Mouse (Mus musculus): ENCODE results near the gene Tspan13. TPM values are rescaled to one million over a fixed set of nuclear protein-coding genes. Genes with fewer than 3 reads are reported as not detected.
A peak's percentile ranks its signal among the peaks of the same experiment; 100 is the strongest.

Gene Tspan13
- 143 and 194 TPM in 2 replicates for total RNA-seq (2017)

- ATAC-seq (replicated peaks in 1 of 2; ENCODE audit: insufficient read depth in 1 of 2, low FRiP score in 2 of 2, low TSS enrichment in 1 of 2, low read depth in 1 of 2, poor library complexity in 2 of 2, severe bottlenecking in 2 of 2): peak; percentile 77 to 81
Measured at GRCm38 (mm10) chr12:36042348-36042778, at the start of gene Tspan13. TSS of gene Tspan13 (minus strand) at chr12:36042500.

DNA sequence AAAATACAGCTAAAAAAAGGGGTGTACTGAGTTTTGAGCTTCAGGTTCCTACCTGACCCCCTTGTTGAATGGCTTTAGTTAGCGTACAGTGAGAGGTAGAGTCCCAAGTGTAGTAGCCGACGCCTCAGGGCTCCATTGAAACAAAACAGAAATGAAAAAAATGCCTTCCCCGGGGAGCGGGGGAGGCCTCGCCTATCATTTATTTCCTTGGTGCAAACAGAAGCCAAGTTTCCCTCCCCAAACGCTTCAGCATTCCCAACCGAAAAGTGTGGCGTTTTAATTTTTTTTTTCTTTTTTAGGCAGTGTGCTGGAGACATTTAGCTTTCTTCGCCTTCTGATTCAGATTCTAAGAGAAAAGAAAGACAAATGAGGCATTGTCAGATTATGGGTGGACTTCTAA, 49.7 kb upstream of the Tspan13 start:
- no peak for ATAC-seq (replicated peaks in 1 of 2; ENCODE audit: insufficient read depth in 1 of 2, low FRiP score in 2 of 2, low TSS enrichment in 1 of 2, low read depth in 1 of 2, poor library complexity in 2 of 2, severe bottlenecking in 2 of 2)

- ATAC-seq (replicated peaks in 1 of 2; ENCODE audit: insufficient read depth in 1 of 2, low FRiP score in 2 of 2, low TSS enrichment in 1 of 2, low read depth in 1 of 2, poor library complexity in 2 of 2, severe bottlenecking in 2 of 2): no peak
Measured at GRCm38 (mm10) chr12:36089221-36089620, 46.9 kb upstream of the Tspan13 start.

- no peak for ATAC-seq (replicated peaks in 1 of 2; ENCODE audit: insufficient read depth in 1 of 2, low FRiP score in 2 of 2, low TSS enrichment in 1 of 2, low read depth in 1 of 2, poor library complexity in 2 of 2, severe bottlenecking in 2 of 2)
Measured at GRCm38 (mm10) chr12:36088804-36089203, 46.5 kb upstream of the Tspan13 start.

GRCm38 (mm10) chr12:36085380-36085779, 43.1 kb upstream of the Tspan13 start:
- ATAC-seq (replicated peaks in 1 of 2; ENCODE audit: insufficient read depth in 1 of 2, low FRiP score in 2 of 2, low TSS enrichment in 1 of 2, low read depth in 1 of 2, poor library complexity in 2 of 2, severe bottlenecking in 2 of 2): no peak

GRCm38 (mm10) chr12:36078101-36078899, 36.0 kb upstream of the Tspan13 start:
- ATAC-seq (replicated peaks in 1 of 2; ENCODE audit: insufficient read depth in 1 of 2, low FRiP score in 2 of 2, low TSS enrichment in 1 of 2, low read depth in 1 of 2, poor library complexity in 2 of 2, severe bottlenecking in 2 of 2): peak; percentile 21 to 42; a peak in 2 of 4 replicates

GRCm38 (mm10) chr12:36072860-36073259, 30.6 kb upstream of the Tspan13 start:
- ATAC-seq (replicated peaks in 1 of 2; ENCODE audit: insufficient read depth in 1 of 2, low FRiP score in 2 of 2, low TSS enrichment in 1 of 2, low read depth in 1 of 2, poor library complexity in 2 of 2, severe bottlenecking in 2 of 2): no peak

GRCm38 (mm10) chr12:36070231-36070630, 27.9 kb upstream of the Tspan13 start:
- ATAC-seq (replicated peaks in 1 of 2; ENCODE audit: insufficient read depth in 1 of 2, low FRiP score in 2 of 2, low TSS enrichment in 1 of 2, low read depth in 1 of 2, poor library complexity in 2 of 2, severe bottlenecking in 2 of 2): peak in 1 of 2 experiments; percentile 53; a peak in 1 of 4 replicates

DNA sequence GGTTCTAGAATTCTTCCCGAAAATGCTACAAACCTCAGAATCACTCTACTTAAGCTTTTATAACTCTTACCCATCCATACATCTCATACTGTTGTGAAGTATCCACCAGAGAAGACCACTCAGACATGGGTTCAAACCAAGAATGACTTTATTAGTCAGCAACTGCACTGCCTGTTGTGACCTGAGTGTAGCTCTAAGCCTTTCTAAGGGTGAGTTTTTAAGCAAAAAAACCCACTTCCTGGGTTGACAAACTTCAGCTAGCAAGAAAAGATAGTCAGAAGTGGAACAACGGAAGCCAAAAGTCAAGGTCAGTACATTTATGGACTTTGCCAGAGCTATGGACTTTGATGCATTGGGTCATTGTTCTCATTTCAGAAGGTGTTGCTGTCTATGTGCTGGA, 25.2 kb upstream of the Tspan13 start:
- no peak for ATAC-seq (replicated peaks in 1 of 2; ENCODE audit: insufficient read depth in 1 of 2, low FRiP score in 2 of 2, low TSS enrichment in 1 of 2, low read depth in 1 of 2, poor library complexity in 2 of 2, severe bottlenecking in 2 of 2)

DNA sequence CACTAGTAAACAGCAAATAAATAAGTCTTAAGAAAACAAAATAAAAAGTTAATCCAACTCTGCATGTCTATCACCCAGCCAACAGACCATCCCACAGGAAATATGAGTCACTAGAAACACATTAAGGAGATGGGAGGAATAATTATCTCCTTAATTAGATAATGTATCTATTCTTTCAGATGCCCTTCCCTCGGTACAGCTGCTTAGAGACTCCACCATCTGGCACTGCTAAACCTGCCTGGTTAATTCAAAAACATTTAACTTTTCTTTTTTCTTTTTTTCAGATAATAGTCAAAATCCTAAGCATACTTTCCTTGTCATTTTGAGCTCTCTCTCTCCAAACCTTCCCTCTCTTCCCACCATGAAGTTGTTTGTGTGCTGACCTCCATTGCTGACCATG, 23.6 kb upstream of the Tspan13 start:
- no peak for ATAC-seq (replicated peaks in 1 of 2; ENCODE audit: insufficient read depth in 1 of 2, low FRiP score in 2 of 2, low TSS enrichment in 1 of 2, low read depth in 1 of 2, poor library complexity in 2 of 2, severe bottlenecking in 2 of 2)

- no peak for ATAC-seq (replicated peaks in 1 of 2; ENCODE audit: insufficient read depth in 1 of 2, low FRiP score in 2 of 2, low TSS enrichment in 1 of 2, low read depth in 1 of 2, poor library complexity in 2 of 2, severe bottlenecking in 2 of 2)
Measured at GRCm38 (mm10) chr12:36057699-36058098, 15.4 kb upstream of the Tspan13 start.

DNA sequence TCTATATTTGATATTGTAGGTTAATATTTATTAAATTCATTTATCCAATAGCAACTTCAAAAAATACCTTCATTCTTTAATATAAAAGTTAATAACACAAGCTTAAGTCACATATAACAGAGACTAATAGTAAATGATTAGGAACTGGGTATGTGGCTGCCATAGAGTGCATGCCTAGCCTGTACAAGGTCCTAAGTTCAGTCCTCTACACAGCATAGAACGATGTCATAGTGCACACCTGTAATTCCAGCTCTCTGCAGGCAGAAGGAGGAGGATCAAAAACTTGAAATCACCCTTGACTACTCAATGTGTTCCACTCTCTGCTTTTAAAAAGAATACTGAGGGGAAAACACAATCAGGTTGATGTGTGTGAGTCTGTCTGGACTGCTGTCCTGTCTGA, 8.0 kb upstream of the Tspan13 start:
- ATAC-seq (replicated peaks in 1 of 2; ENCODE audit: insufficient read depth in 1 of 2, low FRiP score in 2 of 2, low TSS enrichment in 1 of 2, low read depth in 1 of 2, poor library complexity in 2 of 2, severe bottlenecking in 2 of 2): no peak

GRCm38 (mm10) chr12:36047593-36047992, 5.3 kb upstream of the Tspan13 start:
- no peak for ATAC-seq (replicated peaks in 1 of 2; ENCODE audit: insufficient read depth in 1 of 2, low FRiP score in 2 of 2, low TSS enrichment in 1 of 2, low read depth in 1 of 2, poor library complexity in 2 of 2, severe bottlenecking in 2 of 2)

DNA sequence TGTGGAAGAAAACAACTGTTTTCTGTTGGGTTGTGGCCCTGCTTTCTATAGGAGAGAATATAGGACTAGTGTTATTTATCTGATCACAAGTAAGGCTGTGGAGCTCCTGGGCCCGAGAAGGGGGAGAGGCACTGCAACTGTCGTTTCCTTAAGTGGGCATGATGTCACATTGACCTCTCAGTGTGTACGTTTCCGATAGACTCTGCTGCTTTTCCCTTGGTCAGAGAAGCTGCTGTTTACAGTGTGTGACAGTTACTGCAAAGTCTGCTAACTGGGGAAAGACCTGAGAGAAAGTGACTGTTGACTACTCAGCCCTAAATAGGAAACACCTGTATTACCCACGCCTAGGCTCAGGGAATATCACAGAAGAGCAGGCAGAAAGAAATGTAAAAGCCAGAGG, 3.9 kb upstream of the Tspan13 start:
- peak; percentile 44 to 49 for ATAC-seq (replicated peaks in 1 of 2; ENCODE audit: insufficient read depth in 1 of 2, low FRiP score in 2 of 2, low TSS enrichment in 1 of 2, low read depth in 1 of 2, poor library complexity in 2 of 2, severe bottlenecking in 2 of 2)

DNA sequence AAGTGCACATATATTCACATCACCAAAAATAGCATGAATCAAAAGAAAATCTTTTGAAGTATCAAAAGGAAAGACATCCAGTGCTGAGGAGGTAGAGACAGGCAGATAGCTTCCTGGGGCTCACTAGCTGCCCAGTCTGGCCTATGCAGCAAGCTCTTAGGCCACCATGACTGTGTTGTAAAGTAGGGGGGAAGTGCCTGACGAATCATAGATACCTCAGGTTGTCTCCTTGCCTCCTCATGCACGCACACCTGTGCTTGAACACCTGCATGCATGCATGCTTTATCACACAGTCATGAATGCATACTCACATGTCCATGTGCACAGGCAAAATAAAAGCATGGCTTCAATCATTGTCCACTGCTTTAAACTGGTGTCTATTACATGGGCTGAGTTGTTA, 2.4 kb upstream of the Tspan13 start:
- ATAC-seq (replicated peaks in 1 of 2; ENCODE audit: insufficient read depth in 1 of 2, low FRiP score in 2 of 2, low TSS enrichment in 1 of 2, low read depth in 1 of 2, poor library complexity in 2 of 2, severe bottlenecking in 2 of 2): no peak

DNA sequence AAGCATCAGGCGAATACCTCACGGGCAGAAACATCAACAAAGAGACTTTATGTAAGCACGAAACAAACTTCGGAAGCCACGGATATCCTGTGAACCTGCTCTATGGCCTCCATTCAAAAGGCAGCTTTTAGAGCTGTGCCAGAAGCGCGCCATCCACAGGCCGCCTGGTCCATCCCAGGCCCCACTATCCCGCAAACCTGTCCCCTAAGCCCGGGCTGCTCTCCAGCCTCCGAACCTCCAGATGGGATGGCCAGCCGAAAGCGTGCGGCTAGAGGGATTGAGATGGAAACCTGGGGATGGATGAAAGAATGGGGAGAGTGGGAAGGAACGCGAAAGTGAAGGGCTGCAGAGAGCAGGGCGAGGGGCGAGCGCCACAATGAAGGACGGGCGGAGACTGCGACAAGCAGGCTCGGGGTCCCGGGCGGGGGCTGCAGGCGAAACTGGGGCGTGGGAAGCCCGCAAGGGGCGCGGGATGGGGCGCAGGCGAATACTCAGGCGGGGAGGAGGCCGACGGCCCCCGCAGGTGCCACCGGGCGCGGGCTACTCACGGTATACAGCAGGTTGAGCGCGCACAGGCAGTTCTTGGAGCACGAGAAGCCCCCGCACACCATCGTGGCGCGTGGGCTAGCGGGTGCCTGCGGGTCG, 475 bp downstream of the Tspan13 start:
- peak in 1 of 2 experiments; percentile 15; a peak in 1 of 4 replicates for ATAC-seq (replicated peaks in 1 of 2; ENCODE audit: insufficient read depth in 1 of 2, low FRiP score in 2 of 2, low TSS enrichment in 1 of 2, low read depth in 1 of 2, poor library complexity in 2 of 2, severe bottlenecking in 2 of 2)

DNA sequence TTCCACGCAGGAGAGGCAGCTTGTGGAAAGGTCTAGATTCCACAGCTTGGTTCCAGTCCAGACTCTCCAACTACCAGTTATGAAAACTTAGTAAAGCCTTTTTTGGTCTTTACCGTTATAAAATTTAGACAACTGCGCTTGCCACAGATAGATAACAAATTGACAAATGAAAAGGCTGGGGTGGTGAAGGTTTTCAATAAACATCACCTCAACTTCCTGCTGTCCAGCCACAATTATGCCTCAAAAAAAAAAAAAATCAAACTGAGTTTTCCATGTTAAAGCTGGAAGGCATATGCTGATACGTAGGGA, 1.1 kb downstream of the Tspan13 start:
- no peak for ATAC-seq (replicated peaks in 1 of 2; ENCODE audit: insufficient read depth in 1 of 2, low FRiP score in 2 of 2, low TSS enrichment in 1 of 2, low read depth in 1 of 2, poor library complexity in 2 of 2, severe bottlenecking in 2 of 2)

- no peak for ATAC-seq (replicated peaks in 1 of 2; ENCODE audit: insufficient read depth in 1 of 2, low FRiP score in 2 of 2, low TSS enrichment in 1 of 2, low read depth in 1 of 2, poor library complexity in 2 of 2, severe bottlenecking in 2 of 2)
Measured at GRCm38 (mm10) chr12:36040571-36041280, 1.6 kb downstream of the Tspan13 start.
